Mouse (Mus musculus) limb, embryonic 15.5 days (tissue): ENCODE data around the gene Vps13d. TPM values are rescaled to one million over a fixed set of nuclear protein-coding genes. Genes with fewer than 3 reads are reported as not detected.

Experiments
- ATAC-seq: fragments of 200-750 bp; cut with Nextera tagmentation; 2 replicates; pipeline ENCODE4 v1.8.0; 2017; ENCODE audit warnings: low read depth, moderate TSS enrichment; ENCODE audit not compliant: insufficient number of reproducible peaks, low FRiP score, low TSS enrichment
- H3K27ac ChIP-seq: fragments of 300-500 bp; sonication (generic); 2 replicates; pipeline ENCODE4 v1.5.1; 2015; ENCODE audit warnings: moderate library complexity, mild to moderate bottlenecking, inconsistent platforms
- H3K27me3 ChIP-seq: fragments of 300-500 bp; sonication (generic); 2 replicates; pipeline ENCODE4 v1.6.1; 2015; ENCODE audit warnings: inconsistent platforms
- H3K36me3 ChIP-seq: fragments of 300-500 bp; sonication (generic); 2 replicates; pipeline ENCODE4 v1.6.1; 2015; ENCODE audit warnings: inconsistent platforms
- H3K4me1 ChIP-seq: fragments of 300-500 bp; sonication (generic); 2 replicates; pipeline ENCODE4 v1.6.1; 2015; ENCODE audit warnings: inconsistent platforms
- H3K4me2 ChIP-seq: fragments of 300-500 bp; sonication (generic); 2 replicates; pipeline ENCODE4 v1.6.1; 2015; ENCODE audit warnings: mild to moderate bottlenecking, inconsistent platforms
- H3K4me3 ChIP-seq: fragments of 300-500 bp; sonication (generic); 2 replicates; pipeline ENCODE4 v1.5.1; 2015; ENCODE audit warnings: mild to moderate bottlenecking, inconsistent platforms
- H3K9ac ChIP-seq: fragments of 300-500 bp; sonication (generic); 2 replicates; pipeline ENCODE4 v1.6.1; 2015; ENCODE audit warnings: inconsistent platforms
- H3K9me3 ChIP-seq: fragments of 300-500 bp; sonication (generic); 2 replicates; pipeline ENCODE4 v1.6.1; 2016; ENCODE audit warnings: inconsistent platforms
- WGBS: fragments of 180-500 bp; shearing (Covaris S2); methylation state at CpG from one replicate; pipeline ENCODE4 v1.1.7; 2015; 5-methylcytosine and 5-hydroxymethylcytosine counted together
- polyA plus RNA-seq: library from polyadenylated mRNA; unstranded; fragments of >200 nt; fragmentation: Nextera tagmentation; extraction: Ambion mirVana; gene quantifications from 2 replicates; pipeline ENCODE4 v1.2.1, GENCODE M21; 2015

Vps13d gene
- polyA plus RNA-seq, 1 experiment from 2014 or later, result 11.1 TPM

DNA sequence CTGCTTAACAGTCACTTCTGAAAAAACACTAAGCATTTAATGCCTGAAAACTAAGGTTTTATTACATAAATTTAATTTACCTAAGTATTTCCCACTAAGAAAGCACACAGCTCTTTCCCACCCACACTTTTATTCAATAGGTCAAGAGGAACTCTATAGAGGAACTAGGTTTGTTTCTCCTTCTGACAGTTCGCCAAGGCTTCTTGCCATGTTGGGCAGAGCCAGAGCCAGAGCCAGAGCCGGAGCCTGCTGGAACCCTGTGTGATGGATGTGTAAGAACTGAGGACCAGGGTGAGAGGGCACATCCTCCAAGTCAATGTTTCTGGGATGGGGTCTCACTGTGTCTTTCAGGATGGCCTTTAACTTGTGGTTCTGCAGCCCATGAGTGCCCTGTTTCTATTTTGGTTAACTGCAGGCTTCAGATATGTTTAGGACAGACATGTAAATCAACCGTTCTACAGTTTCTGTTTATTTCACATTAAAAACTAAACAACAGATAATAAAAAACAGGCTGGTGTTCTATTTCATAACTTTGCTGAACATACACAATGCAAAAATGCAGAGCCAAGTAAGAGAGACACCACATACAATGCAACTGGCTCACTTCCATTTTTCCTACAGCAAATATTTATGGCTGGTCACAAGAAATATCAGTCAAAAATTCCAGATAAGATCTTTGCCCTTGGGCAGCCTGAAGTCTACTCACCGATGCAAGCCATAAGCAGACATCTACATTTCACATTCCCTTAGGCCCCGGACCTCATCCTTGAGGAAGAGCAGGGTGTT lies 157.0 kb downstream of the Vps13d start:
- Histone ChIP-seq H3K9ac (no peak overlapping the region), H3K27me3 (no peaks in the 10 kb centered on the region), H3K4me3 (no peak overlapping the region), H3K4me2 (no peak overlapping the region), H3K9me3 (no peaks in the 10 kb centered on the region), H3K27ac (0 out of 2 replicates have a peak overlapping the region, but pooled peaks have one; percentile 44), H3K4me1 (peaks cover 24% of the 10 kb centered on the region), H3K36me3 (peaks cover 23% of the 10 kb centered on the region)
- 62% methylated on average over 5 of the region's 5 CpGs for WGBS
- ATAC-seq, result no peak

DNA sequence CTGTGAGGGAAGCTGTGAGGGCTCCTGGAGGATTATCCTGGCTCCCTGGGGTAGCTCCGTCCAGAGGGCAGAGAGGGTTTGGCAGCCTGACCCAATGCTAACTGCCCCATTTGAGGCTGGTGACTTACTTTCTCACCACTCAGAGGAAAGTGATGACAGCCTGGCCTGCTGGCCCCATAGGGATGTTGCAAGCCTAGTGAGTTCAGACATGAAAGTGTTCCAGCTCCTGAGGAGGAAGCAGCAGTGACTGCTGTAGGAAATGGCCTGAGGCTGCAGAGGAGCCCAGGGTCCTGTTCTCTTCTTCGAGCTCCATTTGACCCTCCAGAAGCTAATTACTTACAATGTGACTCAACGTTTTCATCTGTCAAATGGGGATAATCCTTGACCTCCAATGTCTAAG lies 157.8 kb downstream of the Vps13d start:
- H3K4me2 ChIP-seq, result no peak overlapping the region
- H3K36me3 ChIP-seq, result peaks cover 16% of the 10 kb centered on the region; the same call in 1 of the 2 replicates
- H3K9ac ChIP-seq, result no peak overlapping the region
- peaks cover 24% of the 10 kb centered on the region for H3K4me1 ChIP-seq
- no peaks in the 10 kb centered on the region for H3K9me3 ChIP-seq
- ATAC-seq, result no peak
- no peaks in the 10 kb centered on the region for H3K27me3 ChIP-seq
- H3K4me3 ChIP-seq, result no peak overlapping the region
- H3K27ac ChIP-seq, result no peak overlapping the region
- 42% methylated on average over 3 of the region's 3 CpGs for WGBS

DNA sequence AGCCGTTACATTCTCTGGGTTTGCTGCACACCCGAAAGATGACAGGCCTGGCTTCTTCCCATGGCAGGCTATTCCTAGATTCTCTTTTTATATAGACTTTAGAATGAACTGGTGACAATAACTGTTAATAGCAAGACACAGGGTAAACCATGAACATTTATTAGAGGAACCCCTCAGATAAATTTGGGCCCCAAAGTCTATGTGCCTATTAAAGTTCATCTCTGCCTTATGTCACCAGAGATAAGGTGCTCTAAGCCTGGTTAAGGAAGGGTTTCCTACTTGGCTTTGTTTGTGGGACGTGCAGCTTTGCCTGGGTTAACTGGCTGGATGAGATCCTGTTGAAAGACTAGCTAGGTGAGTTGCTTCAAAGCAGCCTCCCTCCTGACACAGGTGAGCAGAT lies 159.4 kb downstream of the Vps13d start:
- Histone ChIP-seq H3K27me3 (no peaks in the 10 kb centered on the region), H3K9ac (no peak overlapping the region), H3K36me3 (peaks cover 12% of the 10 kb centered on the region; the same call in 1 of the 2 replicates), H3K4me2 (no peak overlapping the region), H3K4me1 (peaks cover 16% of the 10 kb centered on the region), H3K4me3 (no peak overlapping the region), H3K9me3 (no peaks in the 10 kb centered on the region), H3K27ac (0 out of 2 replicates have a peak overlapping the region, but pooled peaks have one; percentile 38)
- 73% methylated on average over 3 of the region's 3 CpGs for WGBS
- ATAC-seq, result no peak

DNA sequence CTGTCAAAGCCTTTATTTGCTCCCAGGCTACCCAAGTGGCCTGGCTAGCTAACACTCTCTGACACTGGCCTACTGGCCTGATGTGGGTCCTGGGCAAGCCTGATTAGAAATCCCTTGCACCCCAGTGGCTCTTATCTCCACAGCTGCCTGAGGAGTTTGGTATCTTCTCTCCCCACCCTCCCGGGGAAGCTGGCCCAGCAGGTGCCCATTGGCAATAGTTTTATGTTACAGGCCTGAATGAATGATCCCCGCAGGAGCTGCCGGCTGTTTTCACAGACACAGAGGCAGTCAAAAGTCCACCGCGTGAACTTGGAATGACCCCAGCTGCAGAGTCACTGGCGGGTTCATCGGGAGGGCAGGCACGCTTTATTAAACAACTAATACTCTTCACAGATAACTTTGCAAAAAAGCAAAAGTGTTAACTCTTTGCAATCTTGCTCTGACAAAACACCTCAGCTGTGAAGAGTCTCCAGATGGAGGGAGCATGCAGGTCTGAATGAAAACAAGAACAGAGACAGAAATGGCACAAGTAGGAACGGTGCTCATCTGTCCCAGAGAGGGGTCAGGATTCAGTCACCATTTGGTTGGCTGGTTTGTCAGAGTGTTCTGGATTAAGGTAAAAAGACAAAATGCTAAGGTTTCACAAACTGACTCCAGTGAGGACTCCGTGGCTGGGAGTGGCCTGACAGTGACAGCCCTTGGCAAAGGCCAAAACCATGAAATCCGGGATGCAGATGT lies 160.1 kb downstream of the Vps13d start:
- 13% methylated on average over 11 of the region's 11 CpGs for WGBS
- no peaks in the 10 kb centered on the region for H3K9me3 ChIP-seq
- H3K36me3 ChIP-seq, result peaks cover 12% of the 10 kb centered on the region; the same call in 1 of the 2 replicates
- no peak overlapping the region for H3K4me2 ChIP-seq
- H3K27ac ChIP-seq, result peak overlapping the region; percentile 38; the same call in 1 of the 2 replicates
- no peaks in the 10 kb centered on the region for H3K27me3 ChIP-seq
- H3K9ac ChIP-seq, result no peak overlapping the region
- H3K4me3 ChIP-seq, result no peak overlapping the region
- H3K4me1 ChIP-seq, result peaks cover 16% of the 10 kb centered on the region
- no peak for ATAC-seq

DNA sequence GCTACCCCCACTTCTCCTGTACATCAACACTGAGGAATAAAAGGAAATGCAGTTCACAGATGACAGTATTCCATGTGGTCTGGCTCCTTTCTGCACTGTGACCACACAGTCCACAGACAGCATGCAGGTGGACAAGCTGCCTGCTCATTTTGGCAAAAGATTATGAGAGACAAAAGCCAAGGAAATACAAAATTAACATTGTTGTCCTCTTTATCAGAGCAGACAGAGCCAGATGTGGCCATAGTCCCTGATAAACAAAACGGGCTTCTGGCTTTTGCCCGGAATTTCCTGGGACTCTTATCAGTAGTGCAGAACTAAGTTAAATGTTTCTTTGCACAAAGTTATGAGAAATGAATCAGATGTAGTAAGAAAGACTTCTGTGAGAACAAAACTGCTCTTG lies 161.4 kb downstream of the Vps13d start:
- WGBS, result 73% methylated on average over 2 of the region's 2 CpGs
- ATAC-seq, result no peak

DNA sequence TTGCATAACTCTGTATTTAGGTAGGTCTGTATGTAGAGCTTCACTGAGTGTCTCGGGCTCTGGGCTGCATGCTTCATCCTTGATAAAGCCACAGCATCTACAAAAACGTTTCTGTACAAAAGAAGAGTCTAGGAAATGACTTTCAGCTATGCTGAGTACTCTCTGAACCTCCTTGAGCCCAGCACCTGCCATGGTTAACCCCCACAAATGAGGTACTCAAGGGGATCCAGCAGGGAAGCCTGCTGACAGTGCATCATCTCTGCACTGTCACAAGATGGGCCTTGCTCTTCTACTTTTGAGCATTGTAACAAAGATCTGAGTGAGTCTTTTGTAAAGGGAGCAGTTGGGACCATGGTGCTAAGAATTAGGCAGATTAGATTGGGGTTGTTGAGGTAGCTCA lies 162.2 kb downstream of the Vps13d start:
- ATAC-seq, result no peak
- WGBS, result 69% methylated on average over 2 of the region's 2 CpGs
- Histone ChIP-seq H3K27me3 (no peaks in the 10 kb centered on the region), H3K9ac (no peak overlapping the region), H3K4me2 (no peak overlapping the region), H3K4me3 (no peak overlapping the region), H3K9me3 (no peaks in the 10 kb centered on the region), H3K27ac (no peak overlapping the region), H3K36me3 (peaks cover 7% of the 10 kb centered on the region; the same call in 1 of the 2 replicates), H3K4me1 (peaks cover 14% of the 10 kb centered on the region)

More for the DNA sequence above, 161.4 kb downstream of the Vps13d start:
- H3K27me3 ChIP-seq, result no peaks in the 10 kb centered on the region
- no peaks in the 10 kb centered on the region for H3K9me3 ChIP-seq
- H3K4me3 ChIP-seq, result no peak overlapping the region
- H3K36me3 ChIP-seq, result peaks cover 7% of the 10 kb centered on the region; the same call in 1 of the 2 replicates
- H3K27ac ChIP-seq, result no peak overlapping the region
- H3K4me1 ChIP-seq, result peaks cover 16% of the 10 kb centered on the region
- H3K9ac ChIP-seq, result no peak overlapping the region
- no peak overlapping the region for H3K4me2 ChIP-seq

DNA sequence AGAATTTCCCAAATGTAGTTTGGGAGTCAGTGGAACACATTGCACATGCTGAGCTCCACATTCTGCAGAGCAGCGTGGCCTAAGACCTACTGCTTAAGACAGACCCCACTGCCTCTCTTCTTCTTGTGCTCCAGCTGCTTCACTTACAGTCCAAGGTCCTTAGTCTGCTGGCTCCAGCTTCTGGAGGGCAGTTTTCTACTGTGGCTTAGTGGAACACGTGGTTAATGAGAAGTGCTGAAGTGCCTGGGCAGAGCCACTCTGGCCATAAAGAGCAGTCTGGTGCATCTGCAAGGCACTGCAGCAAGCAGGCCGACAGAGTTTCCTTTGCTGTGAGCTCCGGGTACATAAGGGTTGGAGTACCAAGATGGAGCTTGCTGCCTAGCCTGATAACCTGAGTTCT lies 163.3 kb downstream of the Vps13d start:
- ATAC-seq, result no peak
- Histone ChIP-seq H3K4me2 (no peak overlapping the region), H3K4me1 (peaks cover 18% of the 10 kb centered on the region), H3K36me3 (no peaks in the 10 kb centered on the region), H3K27ac (no peak overlapping the region), H3K4me3 (no peak overlapping the region), H3K9ac (no peak overlapping the region), H3K9me3 (no peaks in the 10 kb centered on the region), H3K27me3 (no peaks in the 10 kb centered on the region)
- WGBS, result 50% methylated on average over 4 of the region's 4 CpGs

DNA sequence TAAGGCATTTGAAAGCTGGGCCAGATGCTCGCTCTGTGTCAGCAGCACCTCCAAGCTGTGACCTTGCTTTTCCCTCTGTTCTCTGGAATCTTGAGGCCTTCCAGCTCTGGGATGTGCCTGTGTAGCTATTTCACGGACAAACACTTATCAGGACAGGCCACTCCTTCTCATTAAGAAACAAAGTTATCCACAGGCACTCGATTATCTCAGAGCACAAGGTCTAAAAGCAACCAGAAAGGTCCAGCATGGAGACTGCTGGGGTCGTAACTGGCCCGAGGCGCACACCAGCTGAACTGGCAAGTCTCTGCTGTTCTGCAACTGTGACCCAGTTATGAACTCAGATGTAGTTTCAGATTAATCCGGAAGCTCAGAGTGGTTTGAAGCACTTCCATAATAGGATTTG lies 168.4 kb downstream of the Vps13d start:
- Histone ChIP-seq H3K27ac (no peak overlapping the region; the same call in 1 of the 2 replicates), H3K36me3 (no peaks in the 10 kb centered on the region), H3K4me2 (no peak overlapping the region), H3K27me3 (no peaks in the 10 kb centered on the region), H3K4me3 (no peak overlapping the region), H3K9me3 (no peaks in the 10 kb centered on the region), H3K4me1 (peaks cover 30% of the 10 kb centered on the region), H3K9ac (no peak overlapping the region)
- 48% methylated on average over 7 of the region's 7 CpGs for WGBS
- ATAC-seq, result no peak

DNA sequence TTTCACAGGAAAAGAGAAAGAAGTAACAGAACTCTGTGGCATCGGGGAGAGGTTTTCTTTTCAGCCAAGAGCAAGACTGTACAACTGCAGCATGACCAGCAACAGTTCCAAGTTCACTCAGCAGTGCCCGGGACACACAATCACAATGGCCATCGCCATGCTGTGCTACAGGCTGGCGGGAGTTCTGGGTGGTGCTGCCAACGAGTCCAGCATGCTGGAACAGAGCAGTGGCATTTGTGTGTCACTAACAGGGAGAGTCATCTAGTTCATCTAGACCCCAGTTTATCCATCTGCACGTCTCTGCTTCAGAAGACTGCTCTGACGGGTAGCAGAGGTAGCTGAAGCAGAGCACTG lies 169.4 kb downstream of the Vps13d start:
- no peaks in the 10 kb centered on the region for H3K9me3 ChIP-seq
- no peak for ATAC-seq
- no peak overlapping the region for H3K4me2 ChIP-seq
- H3K27ac ChIP-seq, result peak overlapping the region; percentile 47; the same call in 1 of the 2 replicates
- H3K4me3 ChIP-seq, result no peak overlapping the region
- H3K4me1 ChIP-seq, result peaks cover 30% of the 10 kb centered on the region
- WGBS, result 56% methylated on average over 7 of the region's 7 CpGs
- no peaks in the 10 kb centered on the region for H3K27me3 ChIP-seq
- H3K36me3 ChIP-seq, result no peaks in the 10 kb centered on the region
- H3K9ac ChIP-seq, result no peak overlapping the region

DNA sequence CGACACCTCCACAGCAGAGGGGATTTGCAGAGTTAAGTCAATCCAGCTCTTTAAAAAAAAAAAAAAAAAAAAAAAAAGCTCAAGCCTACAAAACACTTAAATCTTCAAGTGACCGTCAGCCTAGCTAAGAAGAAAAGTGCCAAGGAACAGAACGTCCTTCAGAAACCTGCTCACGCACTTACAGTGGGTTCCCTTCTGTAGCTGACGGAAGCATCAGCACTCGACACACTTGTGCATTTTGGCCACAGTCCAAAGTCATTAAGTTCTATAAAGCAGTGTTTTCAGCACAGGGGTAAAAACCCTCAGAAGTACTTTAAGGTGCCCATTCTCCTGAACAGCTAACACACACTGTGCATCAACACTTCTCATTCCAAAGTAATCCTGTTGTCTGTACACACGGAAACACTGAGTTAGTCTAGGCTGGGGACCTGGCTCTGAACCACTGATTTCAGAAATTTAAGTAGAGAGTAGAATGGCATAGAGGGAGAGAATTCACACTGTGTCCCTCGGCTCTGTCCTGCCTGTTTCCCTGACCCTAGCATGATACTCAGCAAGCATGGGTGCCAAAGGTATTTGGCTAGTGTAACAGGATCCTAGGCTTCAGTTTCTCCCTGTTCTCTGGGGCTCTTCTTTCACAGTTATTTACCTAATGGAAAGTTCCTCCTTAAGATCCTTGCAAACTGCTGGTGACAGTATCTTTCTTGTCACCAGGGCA lies 170.0 kb downstream of the Vps13d start:
- Histone ChIP-seq H3K9ac (no peak overlapping the region), H3K9me3 (no peaks in the 10 kb centered on the region), H3K27ac (peak overlapping the region; percentile 47), H3K4me1 (peaks cover 30% of the 10 kb centered on the region), H3K4me3 (no peak overlapping the region), H3K36me3 (peaks cover 3% of the 10 kb centered on the region; the same call in 1 of the 2 replicates), H3K27me3 (no peaks in the 10 kb centered on the region), H3K4me2 (no peak overlapping the region)
- WGBS, result 17% methylated on average over 8 of the region's 8 CpGs
- no peak for ATAC-seq

DNA sequence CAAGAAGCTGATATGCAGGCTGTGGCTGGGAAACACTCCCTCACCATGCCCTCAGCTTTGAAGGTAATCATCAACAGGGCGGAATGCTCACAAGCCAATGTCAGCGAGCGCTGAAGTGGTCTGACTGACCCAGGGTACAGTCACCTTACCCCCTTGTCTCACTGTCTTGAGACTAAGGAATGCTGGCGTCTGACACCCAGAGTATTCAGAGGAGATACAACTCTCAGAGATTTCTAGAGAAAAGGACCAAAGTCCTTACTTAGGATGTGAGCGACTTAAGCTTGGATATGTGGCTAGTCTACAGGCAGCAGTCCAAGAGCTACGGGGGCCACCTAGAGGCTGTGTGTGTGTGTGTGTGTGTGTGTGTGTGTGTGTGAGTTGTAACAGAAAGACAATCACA lies 170.9 kb downstream of the Vps13d start:
- no peak overlapping the region for H3K4me3 ChIP-seq
- peaks cover 30% of the 10 kb centered on the region for H3K4me1 ChIP-seq
- H3K27me3 ChIP-seq, result no peaks in the 10 kb centered on the region
- ATAC-seq, result no peak
- no peaks in the 10 kb centered on the region for H3K9me3 ChIP-seq
- peak overlapping the region; percentile 29; the same call in 1 of the 2 replicates for H3K27ac ChIP-seq
- H3K9ac ChIP-seq, result no peak overlapping the region
- no peak overlapping the region for H3K4me2 ChIP-seq
- peaks cover 11% of the 10 kb centered on the region; the same call in 1 of the 2 replicates for H3K36me3 ChIP-seq
- WGBS, result 78% methylated on average over 6 of the region's 6 CpGs
